Mouse (Mus musculus): ENCODE measurements at regions not wholly inside any gene's neighbourhood (a gene's known extent, or its start where the extent isn't known, plus 50 kb on each side); places are given as distances from the start of the nearest gene placed in this dataset.

DNA sequence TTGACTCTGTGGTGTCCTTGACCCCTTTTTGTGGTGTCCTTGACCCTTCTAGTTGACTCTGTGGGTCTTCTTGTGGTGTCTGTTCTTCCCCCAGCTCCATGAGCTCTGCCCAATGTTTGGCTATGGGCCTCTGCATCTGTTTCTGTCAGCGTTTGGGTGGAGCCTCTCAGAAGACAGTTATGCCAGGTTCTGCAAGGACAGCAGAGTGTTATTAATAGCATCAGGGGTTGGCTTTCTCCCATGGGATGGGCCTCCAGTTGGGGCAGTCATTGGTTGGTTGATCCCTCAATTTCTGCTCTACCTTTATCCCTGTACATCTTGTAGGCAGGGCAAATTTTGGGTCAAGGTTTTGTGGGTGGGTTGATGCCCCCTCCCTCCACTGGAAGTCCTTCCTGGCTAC is 138.8 kb downstream of the Tex29 start:
- DNase-seq (ENCODE audit: low spot score in 2 of 2) = no peak

GRCm38 (mm10) chr8:11981458-11981857 is 141.2 kb downstream of the Tex29 start:
- DNase-seq (ENCODE audit: low spot score in 2 of 2) = no peak

DNA sequence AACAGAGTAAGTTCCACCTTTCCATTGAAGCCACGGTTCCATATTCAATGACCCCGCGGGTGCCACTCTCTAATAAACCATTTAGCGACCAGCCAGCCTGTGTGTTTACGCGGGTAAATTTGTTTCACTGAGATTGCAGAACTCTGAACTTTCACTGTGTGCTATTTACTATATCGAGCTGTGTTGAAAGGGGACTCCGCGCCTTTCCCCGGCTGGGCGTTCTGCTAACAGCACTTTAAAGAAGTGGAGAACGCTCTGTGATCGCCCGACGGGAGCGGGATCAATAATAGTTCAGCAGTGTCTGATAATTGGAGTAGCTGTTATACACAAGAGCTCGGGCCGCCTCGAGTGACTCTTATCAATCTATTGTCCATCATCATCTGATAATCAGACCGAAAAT is 149.8 kb downstream of the Tex29 start:
- DNase-seq (ENCODE audit: low spot score in 2 of 2) = no peak

DNA sequence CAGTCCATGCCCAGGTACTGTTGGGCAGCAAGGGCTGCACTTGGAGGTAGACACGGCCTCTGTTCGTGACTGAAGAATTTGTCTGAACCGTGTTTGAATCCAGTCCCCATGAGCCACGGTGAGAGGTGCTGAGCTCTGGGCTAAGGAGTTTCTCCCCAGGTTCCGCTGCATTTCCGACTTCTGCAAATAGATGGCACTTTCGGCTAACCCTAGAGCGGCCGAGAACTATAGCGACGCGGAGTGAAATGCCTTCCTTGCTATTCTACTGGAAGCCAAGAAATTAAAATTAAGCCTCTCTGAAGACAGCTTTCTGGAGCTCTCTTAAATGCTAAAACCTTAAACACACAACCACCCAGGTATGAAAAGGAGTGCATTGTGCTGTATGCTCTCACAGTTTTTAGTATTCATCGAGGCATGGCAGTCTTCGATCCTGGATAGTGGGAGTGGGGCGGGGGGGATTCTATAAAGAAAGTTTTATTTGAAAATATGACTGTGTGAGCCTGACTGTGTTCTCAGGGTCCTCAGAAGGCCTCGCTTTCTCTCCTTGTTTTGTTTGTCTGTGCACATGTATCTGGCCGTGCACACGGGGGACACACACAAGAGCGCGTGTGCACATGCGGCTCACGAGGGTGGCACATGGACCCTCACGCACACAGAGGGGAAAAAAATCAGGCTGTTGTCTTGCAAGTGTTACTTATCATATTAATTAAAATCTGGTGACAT is 159.6 kb downstream of the Tex29 start:
- DNase-seq (ENCODE audit: low spot score in 2 of 2) = peak; percentile 43 to 52

- no peak for DNase-seq (ENCODE audit: low spot score in 2 of 2)
Measured at GRCm38 (mm10) chr8:12000459-12000789, 160.2 kb downstream of the Tex29 start.

GRCm38 (mm10) chr8:12004241-12004640 is 164.0 kb downstream of the Tex29 start:
- no peak for DNase-seq (ENCODE audit: low spot score in 2 of 2)

DNA sequence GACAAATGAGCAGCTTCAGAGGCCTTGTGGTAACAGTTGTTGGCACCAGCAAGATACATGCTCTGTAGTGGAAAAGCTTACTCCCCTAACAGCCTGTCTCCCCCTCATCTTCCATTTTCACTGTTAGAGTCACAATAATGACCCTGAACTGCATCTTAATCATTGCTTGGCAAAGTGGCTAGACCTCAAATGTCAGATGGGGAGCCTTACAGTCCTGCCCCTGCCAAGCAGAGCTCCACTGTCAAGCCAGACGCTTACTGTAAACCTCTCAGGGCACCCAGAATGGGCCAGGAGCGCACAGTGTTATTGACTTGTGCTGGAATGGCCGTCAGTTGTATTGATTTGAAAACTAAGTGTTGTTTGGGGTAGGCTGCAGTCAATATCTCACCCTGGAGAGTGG is 172.5 kb downstream of the Tex29 start:
- DNase-seq (ENCODE audit: low spot score in 2 of 2) = no peak

- DNase-seq (ENCODE audit: low spot score in 2 of 2) = no peak
Measured at GRCm38 (mm10) chr8:12017750-12018149, 177.5 kb downstream of the Tex29 start.

DNA sequence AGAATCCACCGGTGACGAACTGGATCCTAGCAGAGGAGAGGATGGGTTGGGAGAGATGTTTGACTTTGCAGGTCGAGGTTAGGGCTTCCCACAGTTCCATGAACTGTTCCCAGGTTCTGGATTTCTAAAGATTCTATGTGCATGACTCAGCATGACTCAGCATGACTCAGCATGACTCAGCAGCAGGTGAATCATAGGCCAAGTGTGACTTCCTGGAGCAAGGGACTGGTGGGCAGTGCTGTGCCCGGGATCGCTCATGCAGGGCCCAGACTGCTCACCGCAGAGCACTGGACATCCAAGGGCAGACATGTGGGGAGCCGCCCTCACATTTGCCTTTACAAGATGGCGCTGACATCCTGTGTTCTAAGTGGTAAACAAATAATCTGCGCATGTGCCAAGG is 179.0 kb downstream of the Tex29 start:
- DNase-seq (ENCODE audit: low spot score in 2 of 2) = no peak

DNA sequence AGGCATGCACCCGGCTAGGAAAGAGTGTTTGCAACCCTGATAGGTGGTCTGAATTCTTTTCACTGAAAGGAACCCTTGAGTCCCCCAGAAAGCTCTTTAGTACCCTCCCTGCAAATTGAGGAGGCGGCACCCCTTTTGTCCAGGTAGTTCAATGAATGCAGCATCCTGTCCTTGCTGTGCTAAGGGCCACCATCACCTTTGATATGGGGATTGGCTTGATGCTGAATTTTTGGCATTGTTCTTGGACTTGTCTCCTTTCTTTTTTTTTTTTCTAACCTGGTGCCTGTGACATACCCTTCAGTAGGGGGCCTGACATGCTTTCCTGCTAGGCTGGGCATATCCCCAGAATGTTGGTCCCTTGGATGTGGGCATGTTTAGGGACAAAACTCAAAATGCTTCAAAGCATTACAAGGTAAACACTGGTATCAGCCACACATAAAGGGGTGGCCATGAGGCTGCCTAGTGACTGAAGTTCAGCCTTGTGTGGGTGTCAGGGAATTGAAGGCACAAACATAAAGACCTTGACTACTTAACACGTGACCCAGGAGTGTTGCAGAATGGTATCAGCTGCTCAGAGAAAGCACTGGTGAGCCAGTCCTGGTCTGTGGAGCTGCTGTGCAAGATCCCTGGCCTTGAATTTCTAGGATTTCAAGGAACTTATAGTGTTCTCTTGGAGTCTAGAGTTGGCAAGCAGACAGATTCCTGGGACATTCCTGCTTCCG is 183.6 kb downstream of the Tex29 start:
- no peak for DNase-seq (ENCODE audit: low spot score in 2 of 2)

GRCm38 (mm10) chr8:12030363-12031116 is 190.3 kb downstream of the Tex29 start:
- no peak for DNase-seq (ENCODE audit: low spot score in 2 of 2)

- DNase-seq (ENCODE audit: low spot score in 2 of 2) = peak; percentile 10 to 39
Measured at GRCm38 (mm10) chr8:12031796-12032195, 191.5 kb downstream of the Tex29 start.

DNA sequence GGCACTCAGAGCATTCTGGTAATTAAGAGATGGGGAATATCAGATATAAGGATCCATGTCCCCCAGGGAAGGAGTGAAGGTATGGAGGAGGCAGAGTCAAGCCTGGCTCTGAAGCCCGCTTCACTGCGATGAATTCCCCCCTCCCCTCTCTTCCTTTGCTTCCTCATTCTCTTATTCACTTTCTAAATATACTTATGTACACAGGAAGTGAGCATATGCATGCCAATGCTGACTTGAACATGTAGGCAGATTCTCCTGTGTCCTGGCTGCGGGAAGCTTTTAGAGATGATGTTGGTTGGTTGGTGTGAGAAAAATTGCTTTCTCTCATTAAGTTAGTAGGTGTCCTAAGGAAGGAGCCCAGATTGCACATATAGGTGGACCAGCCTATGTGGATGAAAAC is 192.1 kb downstream of the Tex29 start:
- DNase-seq (ENCODE audit: low spot score in 2 of 2) = peak in 1 of 2 experiments; percentile 24

- DNase-seq (ENCODE audit: low spot score in 2 of 2) = no peak
Measured at GRCm38 (mm10) chr8:12036349-12036748, 196.1 kb downstream of the Tex29 start.

DNA sequence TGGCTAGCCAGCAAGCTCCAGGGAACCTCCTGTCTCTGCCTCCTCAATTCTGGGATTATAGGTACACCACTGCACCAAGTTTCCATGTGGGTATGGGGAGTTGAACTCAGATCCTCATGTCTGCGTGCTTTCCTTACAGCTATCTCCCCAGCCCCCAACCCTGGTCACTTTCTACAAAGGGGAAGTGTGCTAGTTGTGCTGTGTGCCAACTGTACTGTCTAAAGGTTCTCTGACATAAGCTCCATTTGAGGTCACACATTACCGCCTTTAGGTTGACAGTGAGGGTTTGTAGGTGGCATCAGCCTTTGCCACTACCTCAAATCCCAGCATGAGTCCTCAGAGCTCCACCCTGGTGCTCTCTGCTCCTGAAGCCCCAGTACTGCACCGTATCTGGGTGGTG is 200.7 kb downstream of the Tex29 start:
- no peak for DNase-seq (ENCODE audit: low spot score in 2 of 2)

DNA sequence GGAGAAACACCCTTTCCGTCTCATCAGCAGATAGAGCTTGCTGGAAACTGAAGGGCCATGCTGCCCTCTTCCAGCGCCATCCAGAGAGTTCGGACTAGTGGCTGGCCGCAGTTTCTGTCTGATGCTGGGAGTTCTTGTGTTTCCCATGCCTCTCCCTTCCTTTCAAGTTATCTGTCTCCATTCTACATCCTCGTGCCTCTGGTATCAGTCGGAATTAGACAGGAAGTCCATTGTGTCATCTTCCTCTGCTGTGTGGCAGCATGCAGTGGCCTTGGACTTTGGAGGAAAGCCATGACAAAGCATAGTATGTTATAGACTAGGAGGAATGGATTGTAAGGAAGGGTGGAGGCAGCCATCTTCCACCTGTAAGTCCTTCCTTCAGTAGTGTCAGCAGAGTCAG is 201.4 kb downstream of the Tex29 start:
- DNase-seq (ENCODE audit: low spot score in 2 of 2) = no peak

DNA sequence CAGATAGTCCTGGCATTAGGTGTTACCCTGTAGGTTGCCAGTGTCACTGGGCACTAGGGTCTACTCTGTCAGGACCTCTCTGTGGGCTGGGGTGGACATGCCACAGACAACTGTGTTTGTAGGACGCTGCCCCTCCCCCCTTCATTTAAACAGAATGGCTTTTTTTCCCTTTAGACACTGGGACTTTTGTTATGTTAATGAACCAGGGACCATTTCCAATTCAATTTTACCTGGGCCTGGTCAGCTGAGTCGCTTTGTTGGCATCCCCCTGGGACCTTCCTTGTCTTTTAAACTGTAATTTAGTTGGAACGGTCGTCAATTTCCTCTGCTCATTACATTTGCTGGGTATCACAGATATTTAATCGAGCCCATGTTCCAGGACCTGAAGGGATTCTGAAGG is 210.6 kb downstream of the Tex29 start:
- DNase-seq (ENCODE audit: low spot score in 2 of 2) = no peak

- DNase-seq (ENCODE audit: low spot score in 2 of 2) = no peak
Measured at GRCm38 (mm10) chr8:12051357-12051756, 211.1 kb downstream of the Tex29 start.

GRCm38 (mm10) chr8:12055931-12056330 is 215.7 kb downstream of the Tex29 start:
- DNase-seq (ENCODE audit: low spot score in 2 of 2) = no peak

DNA sequence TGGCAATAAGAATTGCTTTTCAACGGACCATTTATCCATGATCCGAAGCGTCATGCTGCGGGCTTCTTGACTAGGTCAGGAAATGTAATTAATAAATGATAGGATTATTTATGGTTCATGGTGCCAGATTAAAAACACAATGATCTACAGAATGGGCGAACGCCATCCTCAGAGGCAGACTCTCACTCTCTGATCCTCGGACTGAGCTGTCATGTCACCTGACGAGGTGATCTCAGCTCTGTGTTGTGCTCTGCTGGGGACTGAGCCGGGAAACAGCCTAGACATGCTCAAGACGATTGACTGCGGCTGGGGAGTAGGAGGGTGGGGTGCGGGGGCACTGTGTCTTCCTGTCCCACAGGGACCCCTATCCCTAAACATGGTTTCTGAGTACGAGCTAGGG is 217.4 kb upstream of the A230072I06Rik start:
- DNase-seq (ENCODE audit: low spot score in 2 of 2) = no peak

DNA sequence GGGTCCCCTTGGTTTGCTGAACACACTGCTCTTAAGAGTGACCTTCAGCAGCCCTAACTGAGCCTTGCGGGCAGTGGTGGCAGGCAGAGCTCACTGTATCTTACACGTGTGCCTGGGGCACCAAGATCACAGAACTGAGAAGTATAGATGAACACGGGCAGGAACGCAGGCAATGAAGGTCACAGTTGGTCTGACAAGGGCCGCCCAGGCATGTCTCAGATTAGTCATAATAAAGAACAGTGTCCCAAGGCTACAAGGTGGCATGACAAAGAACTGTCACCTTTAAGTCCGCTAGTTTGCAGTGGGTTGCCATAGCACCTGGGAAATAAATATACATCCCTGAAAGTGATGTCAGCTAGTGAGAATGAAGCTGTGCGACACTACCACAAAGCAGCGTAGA is 215.9 kb upstream of the A230072I06Rik start:
- no peak for DNase-seq (ENCODE audit: low spot score in 2 of 2)

DNA sequence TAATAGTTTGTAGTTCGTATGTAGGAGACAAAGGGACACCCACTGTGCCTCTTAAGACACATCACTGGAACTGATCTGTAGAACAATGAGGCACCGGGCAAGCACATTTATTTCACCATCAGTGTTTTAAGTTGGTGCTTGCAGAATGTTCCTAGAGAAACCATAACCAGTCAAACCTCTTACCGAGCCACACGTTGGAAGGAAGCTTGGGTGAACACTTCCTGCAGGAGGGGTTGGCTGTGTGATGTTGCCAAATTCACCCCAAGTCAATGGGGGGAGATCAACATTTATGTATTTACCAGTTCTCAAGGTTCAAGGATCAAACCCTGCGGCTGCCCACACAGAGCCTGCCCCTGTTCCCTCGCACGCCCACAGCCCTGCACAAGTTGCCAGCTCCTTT is 214.0 kb upstream of the A230072I06Rik start:
- no peak for DNase-seq (ENCODE audit: low spot score in 2 of 2)

DNA sequence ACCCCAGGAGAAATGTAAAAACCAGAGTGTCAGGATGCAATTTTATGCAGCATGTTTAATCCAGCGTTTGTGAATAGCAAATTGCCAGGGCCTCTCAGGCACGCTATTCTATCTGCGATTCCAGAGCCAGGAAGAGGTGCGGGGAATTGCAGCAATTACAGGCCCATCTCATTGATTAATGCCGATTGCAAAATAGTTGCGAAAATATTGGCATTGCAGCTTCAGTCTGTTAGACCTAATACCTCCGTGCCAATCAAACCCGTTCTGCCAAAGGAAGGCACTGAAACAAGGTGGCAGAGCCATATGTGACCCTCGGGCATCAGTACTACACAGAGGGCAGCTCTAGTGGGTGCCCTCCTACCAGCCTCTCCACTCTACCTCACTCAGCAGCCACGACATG is 212.2 kb upstream of the A230072I06Rik start:
- no peak for DNase-seq (ENCODE audit: low spot score in 2 of 2)

All from right cerebral cortex, postnatal 36 days (tissue).